Mouse (Mus musculus) heart, postnatal 0 days (tissue): ENCODE measurements around the gene Ryr3. TPM values are rescaled to one million over a fixed set of nuclear protein-coding genes. Genes with fewer than 3 reads are reported as not detected.

ENCODE experiments used
- ATAC-seq: fragments of 200-750 bp; cut with Nextera tagmentation; 2 replicates; pipeline ENCODE4 v1.8.0; 2017; ENCODE audit warnings: low read depth, moderate number of reproducible peaks, moderate library complexity; ENCODE audit not compliant: insufficient read depth
- DNase-seq: peaks from one replicate; pipeline ENCODE4 v3.0.0-alpha.2; 2016; ENCODE audit warnings: low spot score
- H3K27ac ChIP-seq: fragments of 300-500 bp; sonication (generic); 2 replicates; pipeline ENCODE4 v1.5.1; 2014; ENCODE audit warnings: low read depth, mild to moderate bottlenecking
- H3K27me3 ChIP-seq: fragments of 300-500 bp; sonication (generic); 2 replicates; pipeline ENCODE4 v1.6.1; 2014; ENCODE audit warnings: low read length, mixed read lengths; ENCODE audit not compliant: control insufficient read depth, insufficient read depth
- H3K36me3 ChIP-seq: fragments of 300-500 bp; sonication (generic); replicated peaks from 2 replicates; pipeline ENCODE4 v1.6.1; 2014; ENCODE audit warnings: low read length, mixed read lengths; ENCODE audit not compliant: control insufficient read depth, insufficient read depth
- H3K4me1 ChIP-seq: fragments of 300-500 bp; sonication (generic); 2 replicates; pipeline ENCODE4 v1.6.1; 2014; ENCODE audit warnings: antibody characterized with exemption; ENCODE audit not compliant: control insufficient read depth, insufficient read depth
- H3K4me2 ChIP-seq: fragments of 300-500 bp; sonication (generic); 2 replicates; pipeline ENCODE4 v1.6.1; 2014; ENCODE audit warnings: low read depth, mild to moderate bottlenecking, low read length, moderate library complexity
- H3K4me3 ChIP-seq: fragments of 300-500 bp; sonication (generic); 2 replicates; pipeline ENCODE4 v1.5.1; 2014; ENCODE audit warnings: low read depth, low read length
- H3K9ac ChIP-seq: fragments of 300-500 bp; sonication (generic); replicated peaks from 2 replicates; pipeline ENCODE4 v1.6.1; 2014; ENCODE audit warnings: low read depth, low read length, mixed read lengths
- H3K9me3 ChIP-seq: fragments of 300-500 bp; sonication (generic); replicated peaks from 2 replicates; pipeline ENCODE4 v1.6.1; 2016; ENCODE audit warnings: low read length; ENCODE audit not compliant: control insufficient read depth
- CTCF ChIP-seq: IDR thresholded peaks from 2 replicates; pipeline ENCODE4 v1.5.1; 2016; ENCODE audit warnings: antibody characterized with exemption, control low read depth, low read depth
- EP300 ChIP-seq: IDR thresholded peaks from 2 replicates; pipeline ENCODE4 v1.6.1; 2016; ENCODE audit warnings: antibody characterized with exemption, low read depth
- WGBS: fragments of 180-500 bp; shearing (Covaris S2); extraction: QIAGEN DNeasy Blood & Tissue Kit; methylation state at CpG from one replicate; pipeline ENCODE4 v1.1.7; 2014; 5-methylcytosine and 5-hydroxymethylcytosine counted together
- polyA plus RNA-seq: library from polyadenylated mRNA; unstranded; fragments of >200 nt; fragmentation: Nextera tagmentation; extraction: Ambion mirVana; gene quantifications from 2 replicates; pipeline ENCODE4 v1.2.1, GENCODE M21; 2015
- total RNA-seq: library from RNA; depleted of rRNA; stranded (reverse); fragments of >200 nt; gene quantifications from 2 replicates; pipeline ENCODE4 v1.2.3, GENCODE M21; 2014; ENCODE audit warnings: low replicate concordance

The Ryr3 gene
- total and polyA plus RNA-seq, 2 experiments from 2014 or later: 4.1 to 14.4 TPM

GRCm38 (mm10) chr2:113019896-113020295, 197.0 kb downstream of the Ryr3 start:
- 62% methylated on average over 7 of the region's 7 CpGs for WGBS
- no peaks in the 10 kb centered on the region for H3K4me1 ChIP-seq
- no peak for DNase-seq

GRCm38 (mm10) chr2:113018278-113018677, 198.6 kb downstream of the Ryr3 start:
- TF ChIP-seq EP300: no peak
- TF ChIP-seq CTCF: no peak
- no peak overlapping the region for H3K27ac ChIP-seq
- WGBS: 53% methylated on average over 1 of the region's 1 CpGs
- H3K36me3 ChIP-seq: no peaks in the 10 kb centered on the region
- no peak overlapping the region for H3K4me3 ChIP-seq
- no peak for ATAC-seq
- no peak overlapping the region for H3K9ac ChIP-seq
- no peak overlapping the region for H3K4me2 ChIP-seq
- H3K4me1 ChIP-seq: no peaks in the 10 kb centered on the region
- no peaks in the 10 kb centered on the region for H3K27me3 ChIP-seq
- DNase-seq: no peak
- no peaks in the 10 kb centered on the region for H3K9me3 ChIP-seq

More at GRCm38 (mm10) chr2:113019896-113020295, 197.0 kb downstream of the Ryr3 start:
- Histone ChIP-seq H3K27me3 (no peaks in the 10 kb centered on the region), H3K9me3 (no peaks in the 10 kb centered on the region), H3K4me3 (no peak overlapping the region), H3K36me3 (no peaks in the 10 kb centered on the region), H3K27ac (no peak overlapping the region), H3K4me2 (no peak overlapping the region), H3K9ac (no peak overlapping the region)
- TF ChIP-seq EP300 (no peak), CTCF (no peak)
- no peak for ATAC-seq

- no peak overlapping the region for H3K27ac ChIP-seq
- TF ChIP-seq EP300 (no peak), CTCF (no peak)
- H3K36me3 ChIP-seq: no peaks in the 10 kb centered on the region
- ATAC-seq (no peak), DNase-seq (no peak)
- WGBS: 72% methylated on average over 2 of the region's 2 CpGs
- no peaks in the 10 kb centered on the region for H3K9me3 ChIP-seq
- H3K9ac ChIP-seq: no peak overlapping the region
- no peaks in the 10 kb centered on the region for H3K27me3 ChIP-seq
- H3K4me2 ChIP-seq: no peak overlapping the region
- no peaks in the 10 kb centered on the region for H3K4me1 ChIP-seq
- H3K4me3 ChIP-seq: no peak overlapping the region
These were observed 200.7 kb downstream of the Ryr3 start for GRCm38 (mm10) chr2:113016236-113016635.

- no peak for DNase-seq
- H3K27me3 ChIP-seq: no peaks in the 10 kb centered on the region
- no peak overlapping the region for H3K9ac ChIP-seq
- WGBS: 70% methylated on average over 11 of the region's 11 CpGs
- no peaks in the 10 kb centered on the region for H3K9me3 ChIP-seq
- no peaks in the 10 kb centered on the region for H3K36me3 ChIP-seq
- H3K27ac ChIP-seq: no peak overlapping the region
- H3K4me1 ChIP-seq: no peaks in the 10 kb centered on the region
- no peak overlapping the region for H3K4me2 ChIP-seq
- TF ChIP-seq CTCF (no peak), EP300 (no peak)
- no peak for ATAC-seq
- H3K4me3 ChIP-seq: no peak overlapping the region
These were observed 207.7 kb downstream of the Ryr3 start for GRCm38 (mm10) chr2:113008961-113009740.

- TF ChIP-seq EP300: no peak
- TF ChIP-seq CTCF: no peak
- Histone ChIP-seq H3K4me1 (no peaks in the 10 kb centered on the region), H3K9me3 (no peaks in the 10 kb centered on the region), H3K27me3 (no peaks in the 10 kb centered on the region), H3K9ac (no peak overlapping the region), H3K36me3 (no peaks in the 10 kb centered on the region), H3K4me3 (no peak overlapping the region), H3K27ac (no peak overlapping the region), H3K4me2 (no peak overlapping the region)
- 88% methylated on average over 3 of the region's 3 CpGs for WGBS
- ATAC-seq (no peak), DNase-seq (no peak)
These were observed 218.4 kb downstream of the Ryr3 start for GRCm38 (mm10) chr2:112998498-112998897.
